Mouse (Mus musculus): Measurements from ENCODE around the gene Shkbp1. TPM values are rescaled to one million over a fixed set of nuclear protein-coding genes. Genes with fewer than 3 reads are reported as not detected.
A peak's percentile ranks its signal among the peaks of the same experiment; 100 is the strongest.

Shkbp1 gene
- polyA plus RNA-seq, 1 experiment from 2014 or later, result 50.9 TPM

GRCm38 (mm10) chr7:27329326-27329947 is 26.4 kb downstream of the Shkbp1 start:
- H3K4me2 ChIP-seq (ENCODE audit: low read depth, severe bottlenecking), result peak overlapping the region; percentile 37
- H3K27me3 ChIP-seq (ENCODE audit: control insufficient read depth, insufficient read depth, low read length), result peaks cover 87% of the 10 kb centered on the region
- no peaks in the 10 kb centered on the region for H3K36me3 ChIP-seq (ENCODE audit: control insufficient read depth, insufficient read depth, low read length)
- H3K27ac ChIP-seq (replicated peaks; ENCODE audit: low read depth, low read length), result no peak overlapping the region
- peaks cover 4% of the 10 kb centered on the region; the same call in 1 of the 2 replicates for H3K9me3 ChIP-seq (ENCODE audit: control insufficient read depth, low read length)
- no peak overlapping the region for H3K9ac ChIP-seq (ENCODE audit: low read length)
- H3K4me1 ChIP-seq (ENCODE audit: control insufficient read depth, insufficient read depth, low read length), result peaks cover 20% of the 10 kb centered on the region
- peak overlapping the region; percentile 17; the same call in 1 of the 2 replicates for H3K4me3 ChIP-seq (ENCODE audit: low read depth, low read length)
- 3% methylated on average over 45 of the region's 45 CpGs for WGBS
- ATAC-seq (ENCODE audit: insufficient number of reproducible peaks, low FRiP score, low TSS enrichment, low read depth) (0 out of 2 replicates have a peak, but pooled peaks have one; percentile 6), DNase-seq (ENCODE audit: low spot score) (peak; percentile 92)

- DNase-seq (ENCODE audit: low spot score) (no peak), ATAC-seq (ENCODE audit: insufficient number of reproducible peaks, low FRiP score, low TSS enrichment, low read depth) (no peak)
- Histone ChIP-seq H3K36me3 (ENCODE audit: control insufficient read depth, insufficient read depth, low read length) (no peaks in the 10 kb centered on the region), H3K9me3 (ENCODE audit: control insufficient read depth, low read length) (peaks cover 4% of the 10 kb centered on the region; the same call in 1 of the 2 replicates), H3K27ac (replicated peaks; ENCODE audit: low read depth, low read length) (no peak overlapping the region), H3K4me2 (ENCODE audit: low read depth, severe bottlenecking) (no peak overlapping the region), H3K9ac (ENCODE audit: low read length) (no peak overlapping the region), H3K4me1 (ENCODE audit: control insufficient read depth, insufficient read depth, low read length) (peaks cover 13% of the 10 kb centered on the region), H3K27me3 (ENCODE audit: control insufficient read depth, insufficient read depth, low read length) (peaks cover 79% of the 10 kb centered on the region), H3K4me3 (ENCODE audit: low read depth, low read length) (no peak overlapping the region)
- 28% methylated on average over 16 of the region's 16 CpGs for WGBS
These were observed 27.2 kb downstream of the Shkbp1 start for GRCm38 (mm10) chr7:27328648-27329047.

DNA sequence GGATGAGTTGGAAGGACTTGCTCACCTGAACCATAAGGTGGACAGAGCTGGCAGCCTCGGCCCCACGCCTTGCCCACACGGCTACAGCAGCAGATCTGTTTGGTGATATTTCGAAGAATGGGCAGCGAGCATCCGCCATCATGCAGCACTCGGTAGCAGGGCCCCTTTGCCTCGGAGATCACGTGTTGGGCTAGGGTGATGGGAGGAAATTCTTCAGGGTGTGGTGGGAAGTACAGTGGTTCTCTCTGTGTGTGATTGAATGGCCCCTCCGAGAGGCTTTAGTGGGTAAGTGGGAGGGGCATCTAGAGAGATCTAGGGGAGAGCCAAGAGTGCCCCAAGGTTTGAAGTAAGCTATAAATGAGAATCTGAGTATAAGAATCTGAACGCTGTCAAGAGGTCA is 27.7 kb downstream of the Shkbp1 start:
- peaks cover 4% of the 10 kb centered on the region; the same call in 1 of the 2 replicates for H3K9me3 ChIP-seq (ENCODE audit: control insufficient read depth, low read length)
- H3K27me3 ChIP-seq (ENCODE audit: control insufficient read depth, insufficient read depth, low read length), result peaks cover 74% of the 10 kb centered on the region
- ATAC-seq (ENCODE audit: insufficient number of reproducible peaks, low FRiP score, low TSS enrichment, low read depth) (no peak), DNase-seq (ENCODE audit: low spot score) (no peak)
- H3K4me3 ChIP-seq (ENCODE audit: low read depth, low read length), result no peak overlapping the region
- 85% methylated on average over 11 of the region's 11 CpGs for WGBS
- H3K4me2 ChIP-seq (ENCODE audit: low read depth, severe bottlenecking), result no peak overlapping the region
- H3K9ac ChIP-seq (ENCODE audit: low read length), result no peak overlapping the region
- no peaks in the 10 kb centered on the region for H3K36me3 ChIP-seq (ENCODE audit: control insufficient read depth, insufficient read depth, low read length)
- no peak overlapping the region for H3K27ac ChIP-seq (replicated peaks; ENCODE audit: low read depth, low read length)
- H3K4me1 ChIP-seq (ENCODE audit: control insufficient read depth, insufficient read depth, low read length), result peaks cover 8% of the 10 kb centered on the region

DNA sequence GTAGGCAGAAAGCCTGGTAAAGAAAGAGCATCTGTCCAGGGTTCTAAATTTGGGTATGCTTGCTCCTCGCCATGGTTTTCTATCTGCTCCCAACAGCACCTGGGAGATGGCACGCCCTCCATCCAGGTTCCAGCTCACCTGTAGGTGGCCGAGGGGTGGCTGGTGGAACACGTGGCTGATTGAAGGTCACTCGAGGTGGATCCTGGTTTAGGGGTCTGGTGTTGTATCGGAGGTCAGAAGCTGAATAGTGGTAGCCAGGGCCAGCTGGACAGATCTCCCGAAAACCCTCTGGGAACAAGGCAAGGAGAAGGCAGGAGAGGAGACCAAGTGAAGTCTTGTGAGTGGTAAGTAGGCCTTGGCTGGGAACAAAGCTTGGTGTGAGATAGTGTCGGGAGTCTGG is 28.3 kb downstream of the Shkbp1 start:
- Histone ChIP-seq H3K4me3 (ENCODE audit: low read depth, low read length) (no peak overlapping the region), H3K9ac (ENCODE audit: low read length) (no peak overlapping the region), H3K27ac (replicated peaks; ENCODE audit: low read depth, low read length) (no peak overlapping the region), H3K4me1 (ENCODE audit: control insufficient read depth, insufficient read depth, low read length) (0 out of 2 replicates have a peak, but pooled peaks cover 7% of the 10 kb centered on the region), H3K4me2 (ENCODE audit: low read depth, severe bottlenecking) (no peak overlapping the region), H3K27me3 (ENCODE audit: control insufficient read depth, insufficient read depth, low read length) (peaks cover 70% of the 10 kb centered on the region), H3K9me3 (ENCODE audit: control insufficient read depth, low read length) (peaks cover 4% of the 10 kb centered on the region; the same call in 1 of the 2 replicates), H3K36me3 (ENCODE audit: control insufficient read depth, insufficient read depth, low read length) (no peaks in the 10 kb centered on the region)
- ATAC-seq (ENCODE audit: insufficient number of reproducible peaks, low FRiP score, low TSS enrichment, low read depth) (no peak), DNase-seq (ENCODE audit: low spot score) (no peak)
- 89% methylated on average over 8 of the region's 8 CpGs for WGBS

DNA sequence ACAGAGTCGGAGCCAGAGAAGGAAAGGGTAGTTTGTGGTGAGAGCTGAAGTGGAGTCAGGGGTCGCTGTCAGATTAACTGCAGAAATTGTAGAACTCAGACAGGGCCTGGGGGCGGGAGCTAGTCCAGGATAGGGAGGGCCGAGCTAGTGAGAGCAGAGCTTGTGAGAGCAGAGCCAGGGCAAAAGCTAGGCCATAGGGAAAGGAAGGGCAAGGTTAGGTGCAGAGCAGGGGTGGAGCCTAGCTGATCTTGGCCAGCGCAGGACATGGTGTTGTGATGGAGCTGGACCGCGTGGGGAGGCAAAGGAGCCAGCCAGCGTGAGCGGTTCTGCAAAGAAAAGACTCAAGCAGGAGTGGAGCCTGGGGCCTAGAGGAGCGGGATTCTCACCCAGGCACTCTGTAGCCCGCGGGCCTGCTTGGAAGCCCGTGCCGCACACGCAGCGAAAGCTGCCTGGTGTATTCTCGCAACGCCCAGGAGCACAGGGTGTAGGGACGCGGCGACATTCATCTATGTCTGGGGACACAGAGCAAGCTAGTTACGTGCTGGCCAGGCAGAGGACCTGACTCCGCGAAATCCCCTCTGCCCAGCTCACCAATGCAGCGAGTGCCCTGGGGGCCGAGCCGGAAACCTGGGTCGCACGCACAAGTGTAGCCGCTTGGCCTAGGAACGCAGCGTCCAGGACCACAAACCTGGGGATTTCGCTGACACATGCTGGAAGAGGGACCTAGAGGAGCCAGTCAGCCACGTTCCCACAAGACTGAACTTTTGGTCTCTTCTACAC is 29.5 kb downstream of the Shkbp1 start:
- peak overlapping the region; percentile 31; the same call in 1 of the 2 replicates for H3K4me2 ChIP-seq (ENCODE audit: low read depth, severe bottlenecking)
- H3K27ac ChIP-seq (replicated peaks; ENCODE audit: low read depth, low read length), result no peak overlapping the region
- H3K4me3 ChIP-seq (ENCODE audit: low read depth, low read length), result peak overlapping the region; percentile 14; the same call in 1 of the 2 replicates
- H3K27me3 ChIP-seq (ENCODE audit: control insufficient read depth, insufficient read depth, low read length), result peaks cover 60% of the 10 kb centered on the region
- DNase-seq (ENCODE audit: low spot score) (peak; percentile 40), ATAC-seq (ENCODE audit: insufficient number of reproducible peaks, low FRiP score, low TSS enrichment, low read depth) (no peak)
- H3K9me3 ChIP-seq (ENCODE audit: control insufficient read depth, low read length), result peaks cover 4% of the 10 kb centered on the region; the same call in 1 of the 2 replicates
- no peak overlapping the region for H3K9ac ChIP-seq (ENCODE audit: low read length)
- no peaks in the 10 kb centered on the region for H3K36me3 ChIP-seq (ENCODE audit: control insufficient read depth, insufficient read depth, low read length)
- WGBS, result 26% methylated on average over 34 of the region's 34 CpGs
- H3K4me1 ChIP-seq (ENCODE audit: control insufficient read depth, insufficient read depth, low read length), result 0 out of 2 replicates have a peak, but pooled peaks cover 3% of the 10 kb centered on the region

GRCm38 (mm10) chr7:27325697-27326096 is 30.1 kb downstream of the Shkbp1 start:
- WGBS, result under 1% methylated on average over 24 of the region's 24 CpGs
- H3K36me3 ChIP-seq (ENCODE audit: control insufficient read depth, insufficient read depth, low read length), result no peaks in the 10 kb centered on the region
- no peak overlapping the region for H3K27ac ChIP-seq (replicated peaks; ENCODE audit: low read depth, low read length)
- DNase-seq (ENCODE audit: low spot score) (peak; percentile 69), ATAC-seq (ENCODE audit: insufficient number of reproducible peaks, low FRiP score, low TSS enrichment, low read depth) (peak; percentile 28; the same call in 1 of the 2 replicates)
- peaks cover 4% of the 10 kb centered on the region; the same call in 1 of the 2 replicates for H3K9me3 ChIP-seq (ENCODE audit: control insufficient read depth, low read length)
- H3K4me1 ChIP-seq (ENCODE audit: control insufficient read depth, insufficient read depth, low read length), result no peaks in the 10 kb centered on the region
- peak overlapping the region; percentile 14 for H3K4me3 ChIP-seq (ENCODE audit: low read depth, low read length)
- peaks cover 55% of the 10 kb centered on the region for H3K27me3 ChIP-seq (ENCODE audit: control insufficient read depth, insufficient read depth, low read length)
- H3K4me2 ChIP-seq (ENCODE audit: low read depth, severe bottlenecking), result peak overlapping the region; percentile 31; the same call in 1 of the 2 replicates
- H3K9ac ChIP-seq (ENCODE audit: low read length), result peak overlapping the region; percentile 4; the same call in 1 of the 2 replicates

GRCm38 (mm10) chr7:27324928-27325327 is 30.9 kb downstream of the Shkbp1 start:
- ATAC-seq (ENCODE audit: insufficient number of reproducible peaks, low FRiP score, low TSS enrichment, low read depth) (no peak), DNase-seq (ENCODE audit: low spot score) (no peak)
- H3K4me1 ChIP-seq (ENCODE audit: control insufficient read depth, insufficient read depth, low read length), result no peaks in the 10 kb centered on the region
- no peak overlapping the region for H3K27ac ChIP-seq (replicated peaks; ENCODE audit: low read depth, low read length)
- no peak overlapping the region for H3K4me3 ChIP-seq (ENCODE audit: low read depth, low read length)
- H3K36me3 ChIP-seq (ENCODE audit: control insufficient read depth, insufficient read depth, low read length), result no peaks in the 10 kb centered on the region
- WGBS, result 46% methylated on average over 18 of the region's 20 CpGs
- peaks cover 47% of the 10 kb centered on the region for H3K27me3 ChIP-seq (ENCODE audit: control insufficient read depth, insufficient read depth, low read length)
- H3K4me2 ChIP-seq (ENCODE audit: low read depth, severe bottlenecking), result no peak overlapping the region
- no peak overlapping the region for H3K9ac ChIP-seq (ENCODE audit: low read length)
- no peaks in the 10 kb centered on the region for H3K9me3 ChIP-seq (ENCODE audit: control insufficient read depth, low read length)

- DNase-seq (ENCODE audit: low spot score), result no peak
- Histone ChIP-seq H3K4me3 (ENCODE audit: low read depth, low read length) (no peak overlapping the region), H3K4me2 (ENCODE audit: low read depth, severe bottlenecking) (no peak overlapping the region), H3K9ac (ENCODE audit: low read length) (no peak overlapping the region), H3K9me3 (ENCODE audit: control insufficient read depth, low read length) (no peaks in the 10 kb centered on the region), H3K36me3 (ENCODE audit: control insufficient read depth, insufficient read depth, low read length) (no peaks in the 10 kb centered on the region), H3K4me1 (ENCODE audit: control insufficient read depth, insufficient read depth, low read length) (no peaks in the 10 kb centered on the region), H3K27me3 (ENCODE audit: control insufficient read depth, insufficient read depth, low read length) (peaks cover 39% of the 10 kb centered on the region), H3K27ac (replicated peaks; ENCODE audit: low read depth, low read length) (no peak overlapping the region)
- 95% methylated on average over 11 of the region's 11 CpGs for WGBS
- ATAC-seq (ENCODE audit: insufficient number of reproducible peaks, low FRiP score, low TSS enrichment, low read depth), result no peak
These were observed 31.7 kb downstream of the Shkbp1 start for GRCm38 (mm10) chr7:27324161-27324560.

Data from limb, embryonic 11.5 days (tissue).